Mouse (Mus musculus) stomach, postnatal 0 days (tissue): Measurements from ENCODE around the gene Polm. TPM values are rescaled to one million over a fixed set of nuclear protein-coding genes. Genes with fewer than 3 reads are reported as not detected.

Experiments
- ATAC-seq: fragments of 200-750 bp; cut with Nextera tagmentation; 2 replicates; pipeline ENCODE4 v1.8.0; 2017; ENCODE audit not compliant: low FRiP score, low TSS enrichment
- DNase-seq: peaks from one replicate; pipeline ENCODE4 v3.0.0-alpha.2; 2016; ENCODE audit warnings: low spot score
- H3K27ac ChIP-seq: fragments of 300-500 bp; sonication (generic); replicated peaks from 2 replicates; pipeline ENCODE4 v1.5.1; 2014; ENCODE audit warnings: mild to moderate bottlenecking, control low read depth
- H3K27me3 ChIP-seq: fragments of 300-500 bp; sonication (generic); 2 replicates; pipeline ENCODE4 v1.6.1; 2014; ENCODE audit warnings: low read length; ENCODE audit not compliant: control insufficient read depth, insufficient read depth
- H3K36me3 ChIP-seq: fragments of 300-500 bp; sonication (generic); 2 replicates; pipeline ENCODE4 v1.6.1; 2014; ENCODE audit warnings: low read length, mixed read lengths; ENCODE audit not compliant: control insufficient read depth, insufficient read depth
- H3K4me1 ChIP-seq: fragments of 300-500 bp; sonication (generic); replicated peaks from 2 replicates; pipeline ENCODE4 v1.6.1; 2014; ENCODE audit warnings: antibody characterized with exemption; ENCODE audit not compliant: control insufficient read depth, insufficient read depth
- H3K4me2 ChIP-seq: fragments of 300-500 bp; sonication (generic); replicated peaks from 2 replicates; pipeline ENCODE4 v1.6.1; 2014; ENCODE audit warnings: low read depth, mild to moderate bottlenecking, control low read depth, moderate library complexity
- H3K4me3 ChIP-seq: fragments of 300-500 bp; sonication (generic); 2 replicates; pipeline ENCODE4 v1.5.1; 2014; ENCODE audit warnings: low read depth, low read length, control low read depth
- H3K9ac ChIP-seq: fragments of 300-500 bp; sonication (generic); 2 replicates; pipeline ENCODE4 v1.6.1; 2014; ENCODE audit warnings: mild to moderate bottlenecking, low read length, control low read depth, mixed read lengths
- H3K9me3 ChIP-seq: fragments of 300-500 bp; sonication (generic); 2 replicates; pipeline ENCODE4 v1.6.1; 2016; ENCODE audit warnings: low read length; ENCODE audit not compliant: control insufficient read depth
- CTCF ChIP-seq: IDR thresholded peaks from 2 replicates; pipeline ENCODE4 v1.5.1; 2016; ENCODE audit warnings: antibody characterized with exemption, low read depth, mild to moderate bottlenecking, moderate library complexity
- EP300 ChIP-seq: optimal IDR thresholded peaks from 2 replicates; pipeline ENCODE3; 2016; ENCODE audit warnings: antibody characterized with exemption
- WGBS: fragments of 180-500 bp; shearing (Covaris S2); extraction: QIAGEN DNeasy Blood & Tissue Kit; methylation state at CpG from one replicate; pipeline ENCODE4 v1.1.7; 2014; 5-methylcytosine and 5-hydroxymethylcytosine counted together
- polyA plus RNA-seq: library from polyadenylated mRNA; unstranded; fragments of >200 nt; fragmentation: Nextera tagmentation; extraction: Ambion mirVana; gene quantifications from 2 replicates; pipeline ENCODE4 v1.2.1, GENCODE M21; 2015

Polm gene
- polyA plus RNA-seq, 1 experiment from 2014 or later, result 6.3 TPM

GRCm38 (mm10) chr11:5877921-5878526 is 40.2 kb upstream of the Polm start, which contains the start of gene Pold2:
Gene Pold2 (minus strand): TSS chr11:5878292.
- Histone ChIP-seq H3K9me3 (no peaks in the 10 kb centered on the region), H3K36me3 (peaks cover 11% of the 10 kb centered on the region), H3K9ac (peak within 1 kb of the TSS; percentile 74), H3K4me2 (peak within 1 kb of the TSS; percentile 73), H3K4me1 (0 out of 2 replicates have a peak, but pooled peaks cover 3% of the 10 kb centered on the region), H3K4me3 (peak within 1 kb of the TSS; percentile 67), H3K27me3 (no peaks in the 10 kb centered on the region), H3K27ac (peak within 1 kb of the TSS; percentile 83)
- 0 out of 2 replicates have a peak, but pooled peaks have one; percentile 1 for TF ChIP-seq CTCF
- no peak for TF ChIP-seq EP300
- ATAC-seq (peak; percentile 99), DNase-seq (peak; percentile 99)
- under 1% methylated on average over 51 of the region's 52 CpGs for WGBS

- WGBS, result 3% methylated on average over 5 of the region's 5 CpGs
Measured at GRCm38 (mm10) chr11:5877421-5877820, 39.6 kb upstream of the Polm start.

GRCm38 (mm10) chr11:5873192-5873591 is 35.4 kb upstream of the Polm start:
- no peak for TF ChIP-seq EP300
- no peak for TF ChIP-seq CTCF
- H3K9ac ChIP-seq, result no peak overlapping the region
- peaks cover 14% of the 10 kb centered on the region for H3K36me3 ChIP-seq
- no peak overlapping the region for H3K4me2 ChIP-seq
- H3K9me3 ChIP-seq, result no peaks in the 10 kb centered on the region
- H3K4me3 ChIP-seq, result no peak overlapping the region
- DNase-seq (no peak), ATAC-seq (no peak)
- no peak overlapping the region for H3K27ac ChIP-seq
- H3K27me3 ChIP-seq, result no peaks in the 10 kb centered on the region
- 0 out of 2 replicates have a peak, but pooled peaks cover 3% of the 10 kb centered on the region for H3K4me1 ChIP-seq
- 93% methylated on average over 9 of the region's 9 CpGs for WGBS

More at GRCm38 (mm10) chr11:5877421-5877820, 39.6 kb upstream of the Polm start:
- Histone ChIP-seq H3K27me3 (no peaks in the 10 kb centered on the region), H3K9ac (peak overlapping the region; percentile 74), H3K4me2 (peak overlapping the region; percentile 73), H3K27ac (no peak overlapping the region), H3K9me3 (no peaks in the 10 kb centered on the region), H3K4me3 (peak overlapping the region; percentile 67), H3K36me3 (peaks cover 14% of the 10 kb centered on the region), H3K4me1 (0 out of 2 replicates have a peak, but pooled peaks cover 3% of the 10 kb centered on the region)
- ATAC-seq (no peak), DNase-seq (no peak)
- TF ChIP-seq CTCF (no peak), EP300 (no peak)

GRCm38 (mm10) chr11:5872707-5873106 is 34.9 kb upstream of the Polm start:
- TF ChIP-seq EP300, result no peak
- no peak for TF ChIP-seq CTCF
- no peaks in the 10 kb centered on the region for H3K9me3 ChIP-seq
- no peak for DNase-seq
- H3K36me3 ChIP-seq, result peaks cover 14% of the 10 kb centered on the region
- no peak overlapping the region for H3K4me3 ChIP-seq
- H3K27me3 ChIP-seq, result no peaks in the 10 kb centered on the region
- no peak overlapping the region for H3K27ac ChIP-seq
- H3K4me2 ChIP-seq, result no peak overlapping the region
- H3K4me1 ChIP-seq, result 0 out of 2 replicates have a peak, but pooled peaks cover 3% of the 10 kb centered on the region
- WGBS, result 97% methylated on average over 11 of the region's 11 CpGs
- H3K9ac ChIP-seq, result no peak overlapping the region
- ATAC-seq, result no peak

GRCm38 (mm10) chr11:5870069-5870468 is 32.3 kb upstream of the Polm start:
- Histone ChIP-seq H3K36me3 (peaks cover 14% of the 10 kb centered on the region), H3K27me3 (no peaks in the 10 kb centered on the region), H3K4me1 (no peaks in the 10 kb centered on the region), H3K27ac (no peak overlapping the region), H3K9me3 (no peaks in the 10 kb centered on the region), H3K9ac (no peak overlapping the region), H3K4me2 (no peak overlapping the region), H3K4me3 (no peak overlapping the region)
- no peak for ATAC-seq
- WGBS, result 89% methylated on average over 16 of the region's 16 CpGs
- DNase-seq, result no peak
- TF ChIP-seq CTCF, result no peak
- TF ChIP-seq EP300, result no peak

GRCm38 (mm10) chr11:5869331-5869730 is 31.5 kb upstream of the Polm start:
- 90% methylated on average over 16 of the region's 16 CpGs for WGBS

More at GRCm38 (mm10) chr11:5869331-5869730, 31.5 kb upstream of the Polm start:
- no peak overlapping the region for H3K27ac ChIP-seq
- no peaks in the 10 kb centered on the region for H3K4me1 ChIP-seq
- no peak overlapping the region for H3K4me3 ChIP-seq
- no peak overlapping the region for H3K9ac ChIP-seq
- no peak for DNase-seq
- no peaks in the 10 kb centered on the region for H3K9me3 ChIP-seq
- ATAC-seq, result no peak
- H3K36me3 ChIP-seq, result peaks cover 11% of the 10 kb centered on the region
- H3K27me3 ChIP-seq, result no peaks in the 10 kb centered on the region
- no peak for TF ChIP-seq EP300
- TF ChIP-seq CTCF, result no peak
- H3K4me2 ChIP-seq, result no peak overlapping the region
